Mouse (Mus musculus) ES-E14 (cell line): ENCODE data around the gene Usp33. TPM values are rescaled to one million over a fixed set of nuclear protein-coding genes. Genes with fewer than 3 reads are reported as not detected.

Experiments used
- DNase-seq: peaks from one replicate; pipeline ENCODE4 v3.0.0-alpha.2; 2013; ENCODE audit warnings: low read depth, low spot score
- H3K27ac ChIP-seq: 2 replicates; pipeline ENCODE4 v1.5.1; 2012; ENCODE audit warnings: low read depth, mild to moderate bottlenecking, low read length, moderate library complexity, mixed read lengths; ENCODE audit not compliant: poor library complexity, insufficient read depth, severe bottlenecking
- H3K36me3 ChIP-seq: 2 replicates; pipeline ENCODE4 v1.6.1; 2012; ENCODE audit warnings: mild to moderate bottlenecking, low read length, moderate library complexity, mixed read lengths; ENCODE audit not compliant: control insufficient read depth, poor library complexity, insufficient read depth, severe bottlenecking
- H3K4me1 ChIP-seq, 2 experiments: fragments of 150-350 bp in 1 of 2; sonication (generic) in 1 of 2; 2 replicates each; pipeline ENCODE4 v1.6.1; 2012; ENCODE audit warnings: low read length in 2 of 2, mild to moderate bottlenecking in 1 of 2, mixed read lengths in 1 of 2; ENCODE audit not compliant: control insufficient read depth in 2 of 2, insufficient read depth in 2 of 2, poor library complexity in 1 of 2
- H3K4me3 ChIP-seq, 2 experiments: fragments of 150-350 bp in 1 of 2; sonication (generic) in 1 of 2; 2 replicates each; pipeline ENCODE4 v1.5.1; 2012; ENCODE audit warnings: low read length in 2 of 2, low read depth in 1 of 2, mild to moderate bottlenecking in 1 of 2, mixed read lengths in 1 of 2; ENCODE audit not compliant: insufficient read depth in 1 of 2, poor library complexity in 1 of 2, severe bottlenecking in 1 of 2
- H3K9ac ChIP-seq: 2 replicates; pipeline ENCODE4 v1.6.1; 2012; ENCODE audit warnings: low read depth, mild to moderate bottlenecking, low read length, mixed read lengths; ENCODE audit not compliant: poor library complexity, insufficient read depth, severe bottlenecking
- H3K9me3 ChIP-seq: fragments of 150-350 bp; sonication (generic); 2 replicates; pipeline ENCODE4 v1.6.1; 2012; ENCODE audit warnings: low read depth, mild to moderate bottlenecking, low read length; ENCODE audit not compliant: control insufficient read depth, insufficient read depth
- CHD2 ChIP-seq: IDR thresholded peaks from 2 replicates; pipeline ENCODE4 v1.6.1; 2014; ENCODE audit warnings: mild to moderate bottlenecking, low read depth, low read length, inconsistent platforms
- HCFC1 ChIP-seq: IDR thresholded peaks from 2 replicates; pipeline ENCODE4 v1.6.1; 2012; ENCODE audit warnings: low read length, inconsistent platforms, borderline replicate concordance; ENCODE audit not compliant: insufficient read depth
- MAFK ChIP-seq: IDR thresholded peaks from 2 replicates; pipeline ENCODE4 v1.6.1; 2014; ENCODE audit warnings: mild to moderate bottlenecking, low read depth, low read length, inconsistent platforms; ENCODE audit not compliant: insufficient read depth
- ZC3H11A ChIP-seq: IDR thresholded peaks from 2 replicates; pipeline ENCODE4 v1.6.1; 2012; ENCODE audit warnings: low read depth, mild to moderate bottlenecking, inconsistent platforms, low read length, borderline replicate concordance
- ZNF384 ChIP-seq: IDR thresholded peaks from 2 replicates; pipeline ENCODE4 v1.6.1; 2012; ENCODE audit warnings: low read depth, low read length, inconsistent platforms
- in situ Hi-C, 2 experiments: fragments of 600-800 bp; cut with MboI; formaldehyde crosslinking; loops; one replicate each; pipeline ENCODE4 v1.15.1; 2025; ENCODE audit warnings: low sequenced_read_pairs in 2 of 2, inconsistent platforms in 1 of 2; ENCODE audit not compliant: unreplicated experiment in 2 of 2
- total RNA-seq: library from RNA; depleted of rRNA; stranded (reverse); fragments of 300-350 nt; gene quantifications from 2 replicates; pipeline ENCODE4 v1.2.3, GENCODE M21; 2012; rRNA removed

Usp33 gene
- total RNA-seq, 1 experiment, result 49.5 TPM

DNA sequence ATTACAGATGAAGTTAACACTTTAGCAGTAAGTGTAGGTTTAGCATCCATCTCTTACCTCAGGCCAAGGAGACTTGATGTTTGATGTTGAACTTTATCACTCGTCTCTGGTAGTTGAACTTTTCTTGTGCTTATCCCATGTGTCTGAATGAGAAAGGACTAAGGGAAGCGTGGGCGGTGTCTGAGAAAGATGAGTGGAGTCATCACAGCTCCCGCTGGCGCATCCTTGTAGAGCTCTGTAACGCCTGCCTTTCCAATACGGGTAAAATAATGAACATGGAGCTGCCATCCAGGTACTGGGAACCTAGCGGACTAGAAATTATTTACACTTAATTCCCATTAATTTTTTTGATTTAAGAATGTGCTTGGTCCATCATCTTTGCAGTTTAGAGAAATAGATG lies 82.6 kb downstream of the Usp33 start:
- DNase-seq, result no peak
- Histone ChIP-seq H3K4me3 (no peak overlapping the region), H3K36me3 (peaks cover 9% of the 10 kb centered on the region), H3K4me1 (no peaks in the 10 kb centered on the region), H3K9me3 (no peaks in the 10 kb centered on the region), H3K27ac (no peak overlapping the region), H3K9ac (no peak overlapping the region)
- in situ Hi-C loops, result no loop called here
- TF ChIP-seq MAFK (no peak), CHD2 (no peak), ZNF384 (no peak), HCFC1 (no peak), ZC3H11A (no peak)

DNA sequence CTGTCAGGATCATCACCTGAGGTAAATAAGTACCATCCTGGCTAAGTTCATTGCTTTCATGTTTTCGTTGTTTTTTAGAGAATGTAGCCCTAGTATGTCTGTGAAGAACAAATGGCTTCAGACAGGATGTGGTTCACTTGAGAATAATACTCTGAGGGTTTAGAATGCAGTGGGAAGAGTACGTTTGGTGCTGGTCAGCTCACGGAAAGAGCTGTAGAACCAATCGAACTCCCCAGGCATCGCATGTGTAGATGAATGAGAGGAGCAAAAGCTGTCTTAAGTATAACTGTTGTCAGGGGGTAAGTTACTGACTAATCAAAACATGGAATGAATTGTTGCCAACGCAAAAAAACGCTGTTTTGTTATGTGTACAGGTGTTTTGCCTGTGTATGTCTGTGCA lies 86.4 kb downstream of the Usp33 start:
- TF ChIP-seq CHD2 (no peak), HCFC1 (no peak), ZC3H11A (no peak), MAFK (no peak), ZNF384 (no peak)
- Histone ChIP-seq H3K4me3 (no peak overlapping the region), H3K27ac (no peak overlapping the region), H3K36me3 (peaks cover 9% of the 10 kb centered on the region), H3K9ac (no peak overlapping the region), H3K9me3 (no peaks in the 10 kb centered on the region), H3K4me1 (no peaks in the 10 kb centered on the region)
- in situ Hi-C loops, result no loop called here
- DNase-seq, result no peak

DNA sequence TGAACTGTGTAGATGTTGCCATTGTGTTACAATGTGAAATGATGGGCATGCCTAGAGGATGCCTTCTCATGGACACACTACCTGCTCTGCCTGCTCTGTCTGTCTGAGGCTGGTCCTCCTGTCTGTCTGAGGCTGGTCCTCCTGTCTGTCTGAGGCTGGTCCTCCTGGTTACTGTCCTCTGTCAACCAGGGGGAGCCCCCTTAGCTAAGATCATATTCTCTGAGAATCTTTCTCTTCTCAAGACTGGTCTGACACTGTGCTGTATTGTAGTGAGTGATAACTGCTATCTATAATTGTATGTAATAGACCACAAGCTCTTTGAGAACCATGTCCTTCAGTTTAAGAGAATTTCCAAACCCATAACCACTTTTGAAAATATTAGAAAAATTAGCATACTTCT lies 89.3 kb downstream of the Usp33 start:
- H3K9ac ChIP-seq, result no peak overlapping the region
- in situ Hi-C loops, result no loop called here
- H3K27ac ChIP-seq, result no peak overlapping the region
- no peaks in the 10 kb centered on the region for H3K4me1 ChIP-seq
- H3K4me3 ChIP-seq, result no peak overlapping the region
- no peak for DNase-seq
- H3K9me3 ChIP-seq, result no peaks in the 10 kb centered on the region
- H3K36me3 ChIP-seq, result no peaks in the 10 kb centered on the region
- TF ChIP-seq CHD2 (no peak), MAFK (no peak), ZC3H11A (no peak), ZNF384 (no peak), HCFC1 (no peak)

DNA sequence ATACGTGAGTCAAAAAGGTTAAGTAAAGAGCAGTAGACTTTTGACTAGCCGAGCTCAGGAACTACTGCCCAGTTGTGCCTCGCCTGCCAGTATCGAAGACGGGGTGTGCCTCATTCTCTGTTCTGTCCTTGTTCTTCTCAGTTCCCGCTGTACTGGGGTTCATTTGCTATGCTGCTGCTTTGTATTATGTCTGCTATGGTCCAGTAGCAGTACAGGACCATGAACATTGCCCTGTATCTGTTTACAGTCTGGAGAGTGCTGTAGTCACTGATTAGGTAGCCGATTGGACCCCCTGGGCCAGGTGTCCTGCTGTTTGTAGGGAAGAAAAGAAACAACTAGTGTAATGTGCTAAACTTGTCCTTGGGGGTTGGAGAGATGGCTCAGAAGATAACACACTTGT lies 91.8 kb downstream of the Usp33 start:
- in situ Hi-C loops, result no loop called here
- Histone ChIP-seq H3K4me3 (no peak overlapping the region), H3K27ac (no peak overlapping the region), H3K9ac (no peak overlapping the region), H3K9me3 (no peaks in the 10 kb centered on the region), H3K4me1 (no peaks in the 10 kb centered on the region), H3K36me3 (no peaks in the 10 kb centered on the region)
- no peak for DNase-seq
- TF ChIP-seq ZNF384 (no peak), HCFC1 (no peak), ZC3H11A (no peak), MAFK (no peak), CHD2 (no peak)

DNA sequence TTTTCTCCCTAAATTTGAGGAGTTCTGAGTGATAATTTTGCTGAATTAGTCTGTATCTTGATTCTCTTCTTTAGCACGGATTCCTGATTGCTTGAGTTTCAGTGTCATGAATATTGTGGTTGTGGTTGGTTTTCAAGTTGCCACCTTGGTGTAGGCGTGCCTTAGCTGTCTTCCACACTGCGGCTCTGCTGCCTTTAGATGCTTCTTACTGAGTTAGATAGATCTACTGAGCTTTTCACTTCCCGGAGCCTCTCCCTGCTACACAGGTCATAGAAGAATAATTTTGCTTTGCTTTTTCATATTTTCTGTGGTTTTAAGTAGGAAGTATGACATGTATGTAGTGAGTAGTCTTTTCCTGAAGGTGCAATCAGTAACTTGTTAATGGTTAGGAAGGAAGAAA lies 96.5 kb downstream of the Usp33 start:
- in situ Hi-C loops, result no loop called here
- no peaks in the 10 kb centered on the region for H3K9me3 ChIP-seq
- H3K27ac ChIP-seq, result no peak overlapping the region
- H3K4me1 ChIP-seq, result peaks cover 0 to 5% of the 10 kb centered on the region in 2 experiments; a peak in 2 of 4 replicates
- no peak for DNase-seq
- H3K4me3 ChIP-seq, result no peak overlapping the region
- H3K9ac ChIP-seq, result no peak overlapping the region
- no peak for TF ChIP-seq ZNF384
- TF ChIP-seq CHD2, result no peak
- no peak for TF ChIP-seq HCFC1
- TF ChIP-seq MAFK, result no peak
- no peak for TF ChIP-seq ZC3H11A
- no peaks in the 10 kb centered on the region for H3K36me3 ChIP-seq

Other genes starting within 250 kb of the Usp33 start
- gene Gipc2, start 180.2 kb upstream of the Usp33 start, total RNA-seq, result 0.76 and 0.95 TPM in 2 replicates
- gene Dnajb4, start 136.2 kb upstream of the Usp33 start, total RNA-seq, result 5.9 and 8.6 TPM in 2 replicates
- gene Fubp1, start 136.1 kb upstream of the Usp33 start, total RNA-seq, result 242 and 244 TPM in 2 replicates
- gene Nexn, start 80.1 kb upstream of the Usp33 start, total RNA-seq, result 2.6 and 3.1 TPM in 2 replicates
- 28.7 and 35.2 TPM in 2 replicates for gene Miga1, start 6.1 kb upstream of the Usp33 start, total RNA-seq
- 36.3 and 40.9 TPM in 2 replicates for gene Zzz3, start 49.0 kb downstream of the Usp33 start, total RNA-seq